Mouse (Mus musculus): ENCODE measurements at regions not wholly inside any gene's neighbourhood (a gene's known extent, or its start where the extent isn't known, plus 50 kb on each side); places are given as distances from the start of the nearest gene placed in this dataset.
A peak's percentile ranks its signal among the peaks of the same experiment; 100 is the strongest.

- peak; percentile 81 for DNase-seq
Measured at GRCm38 (mm10) chr2:139381628-139382027, 112.1 kb upstream of the Sptlc3 start.

DNA sequence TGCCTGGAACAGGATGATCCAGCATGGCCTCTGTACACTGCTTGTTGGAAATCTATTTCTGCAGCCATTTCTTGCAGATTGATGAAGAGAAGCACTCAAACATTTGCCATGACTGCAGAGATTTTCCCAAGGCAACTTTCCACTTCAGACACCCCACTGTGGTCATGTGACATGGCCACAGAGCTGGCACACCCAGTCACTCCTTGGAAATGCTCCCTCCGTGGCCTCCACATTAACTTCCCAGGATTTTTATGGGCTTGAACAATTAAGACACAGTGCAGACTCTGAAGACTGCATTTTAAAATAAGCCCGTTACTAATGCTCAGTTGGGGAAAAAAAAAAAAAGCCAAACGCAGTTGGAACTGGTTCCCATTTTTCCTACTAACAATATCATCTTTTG is 80.2 kb upstream of the Sptlc3 start:
- DNase-seq, result no peak

DNA sequence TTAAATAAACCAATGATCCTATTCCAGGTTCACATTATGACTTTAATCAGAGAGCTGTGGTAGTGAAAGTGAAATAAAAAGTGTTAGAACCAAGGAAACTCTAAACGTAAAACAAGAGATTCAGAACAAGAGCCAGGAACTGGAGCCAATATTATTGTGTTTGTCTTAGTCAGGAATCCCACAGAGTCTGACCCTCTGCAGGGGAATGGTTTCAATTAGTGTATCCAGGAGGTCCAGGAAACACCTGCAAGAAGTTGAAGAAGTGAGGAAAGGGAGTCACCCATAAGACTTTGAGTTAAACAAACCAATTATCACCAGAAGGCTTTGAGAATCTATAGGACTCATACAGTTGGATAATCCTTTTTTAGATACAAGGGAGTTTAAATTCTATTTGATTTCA is 76.2 kb upstream of the Sptlc3 start:
- peak; percentile 25 for DNase-seq

- DNase-seq, result no peak
Measured at GRCm38 (mm10) chr2:139422678-139423077, 71.0 kb upstream of the Sptlc3 start.

- no peak for DNase-seq
Measured at GRCm38 (mm10) chr2:139423413-139423812, 70.3 kb upstream of the Sptlc3 start.

Measured in embryo, embryonic 11 days (tissue).